Mouse (Mus musculus) neutrophil, adult 5-6 weeks (primary cell): Measurements from ENCODE around the gene Slx4. TPM values are rescaled to one million over a fixed set of nuclear protein-coding genes. Genes with fewer than 3 reads are reported as not detected.
"Not testable (repeated sequence)": the region's sequence is repeated elsewhere in the genome, so short reads cannot be mapped to it uniquely, and the experiment has no call there.

Source experiments
- ATAC-seq: fragments of 151-379, 151-347 bp; 2 replicates; pipeline ENCODE4 v1.8.0; 2017; ENCODE audit warnings: mild to moderate bottlenecking, moderate TSS enrichment; ENCODE audit not compliant: insufficient number of reproducible peaks, poor library complexity, low FRiP score, severe bottlenecking; ENCODE audit errors: extremely low read depth
- total RNA-seq: library from RNA; stranded (forward); fragments of 200-1000 nt; gene quantifications from 2 replicates; pipeline ENCODE4 v1.2.3, GENCODE M21; 2017

Gene Slx4
- total RNA-seq: 40.1 and 52.5 TPM in 2 replicates

- peak; percentile 89 for ATAC-seq
Measured at GRCm38 (mm10) chr16:4003489-4004398, at the start of gene Slx4. Slx4 (minus strand) TSS chr16:4003770.

DNA sequence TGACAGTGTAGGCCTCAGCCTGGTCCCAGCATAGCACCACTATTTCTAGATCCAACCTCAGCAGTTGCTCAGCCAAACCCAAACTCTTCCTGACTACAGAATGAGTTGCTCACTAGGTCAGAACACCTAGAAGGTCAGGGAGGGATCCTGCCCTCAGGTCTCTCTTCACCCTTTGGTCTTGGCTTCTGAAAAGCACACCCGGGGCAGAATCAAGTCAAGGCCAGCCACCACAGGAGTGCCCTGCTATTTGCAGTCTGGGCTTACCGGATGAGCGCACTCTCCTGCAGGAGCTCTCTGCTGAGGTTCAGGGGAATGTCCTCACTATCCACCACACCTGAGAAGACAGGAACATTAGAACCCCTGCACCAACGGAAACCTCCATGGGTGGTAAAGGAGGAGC is 49.0 kb upstream of the Slx4 start:
- ATAC-seq: no peak

- no peak for ATAC-seq
Measured at GRCm38 (mm10) chr16:4045524-4045923, 42.0 kb upstream of the Slx4 start.

DNA sequence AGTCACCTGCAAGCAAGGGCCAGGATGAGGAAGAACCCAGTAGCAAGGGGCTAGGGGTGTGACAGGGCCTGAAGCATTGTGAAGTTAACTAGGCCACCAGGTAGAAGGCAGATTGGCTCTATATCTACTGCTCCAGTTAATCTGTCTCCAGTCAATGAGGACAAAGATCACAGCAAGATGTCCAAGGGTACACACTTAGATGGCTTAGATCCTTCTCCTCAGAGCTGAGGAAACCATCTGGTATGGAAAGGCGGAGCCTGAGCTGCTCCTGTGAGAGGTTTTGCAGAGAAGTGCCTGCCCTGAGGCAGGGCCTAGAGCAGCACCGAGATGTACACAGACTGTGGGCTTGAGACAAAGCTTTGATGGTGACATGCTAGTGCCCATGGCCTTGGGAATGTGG is 40.5 kb upstream of the Slx4 start:
- ATAC-seq: no peak

- no peak for ATAC-seq
Measured at GRCm38 (mm10) chr16:4041646-4042045, 38.1 kb upstream of the Slx4 start.

- no peak for ATAC-seq
Measured at GRCm38 (mm10) chr16:4040206-4040605, 36.6 kb upstream of the Slx4 start.

GRCm38 (mm10) chr16:4037690-4038089 is 34.1 kb upstream of the Slx4 start:
- ATAC-seq: no peak

DNA sequence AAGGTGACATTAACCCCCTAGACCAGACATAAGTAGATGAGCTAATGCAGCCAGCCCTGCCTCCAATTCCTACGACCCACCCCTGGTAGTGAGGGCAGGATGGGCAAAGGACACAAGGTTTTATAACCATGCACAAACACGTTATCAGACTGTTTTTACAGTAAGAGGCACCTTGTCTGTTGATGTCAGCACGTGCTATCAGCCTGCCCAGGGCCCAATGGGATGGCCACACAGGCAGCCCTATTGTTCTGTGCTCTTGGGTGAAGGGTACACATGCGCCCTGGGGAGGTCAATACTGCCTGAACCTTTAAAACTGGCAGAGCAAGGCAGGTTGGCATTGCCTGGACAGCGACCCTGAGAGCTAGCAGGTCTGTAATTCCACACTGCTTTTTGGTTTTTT is 33.2 kb upstream of the Slx4 start, which contains the start of gene Dnase1:
Gene Dnase1, plus strand, starts transcription at position 136 of the 400 bp plus-strand sequence.
- no peak for ATAC-seq

GRCm38 (mm10) chr16:4035575-4035974 is 32.0 kb upstream of the Slx4 start:
- no peak for ATAC-seq

- no peak for ATAC-seq
Measured at GRCm38 (mm10) chr16:4034476-4034875, 30.9 kb upstream of the Slx4 start.

- ATAC-seq: no peak
Measured at GRCm38 (mm10) chr16:4033971-4034370, 30.4 kb upstream of the Slx4 start.

DNA sequence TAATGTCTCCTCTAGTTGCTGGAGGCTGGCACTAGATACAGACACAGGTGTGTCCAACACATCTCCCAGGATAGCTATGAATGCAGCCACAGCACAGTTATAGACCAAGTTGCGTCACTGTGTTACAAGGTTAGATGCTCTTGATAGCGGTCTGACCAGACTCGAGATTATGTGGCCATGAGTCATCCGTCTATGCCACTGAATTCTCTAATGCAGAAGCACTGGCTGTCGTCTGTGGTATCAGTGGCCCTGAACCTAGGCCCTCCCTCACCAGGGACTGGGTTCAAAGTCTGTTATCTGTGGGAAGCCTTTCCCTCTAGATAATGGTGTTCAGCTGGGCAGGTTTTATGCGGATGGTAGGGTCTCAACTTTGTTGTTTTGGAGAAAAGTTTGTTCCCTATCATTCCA is 28.8 kb upstream of the Slx4 start:
- no peak for ATAC-seq

- no peak for ATAC-seq
Measured at GRCm38 (mm10) chr16:4031441-4032274, 28.1 kb upstream of the Slx4 start.

DNA sequence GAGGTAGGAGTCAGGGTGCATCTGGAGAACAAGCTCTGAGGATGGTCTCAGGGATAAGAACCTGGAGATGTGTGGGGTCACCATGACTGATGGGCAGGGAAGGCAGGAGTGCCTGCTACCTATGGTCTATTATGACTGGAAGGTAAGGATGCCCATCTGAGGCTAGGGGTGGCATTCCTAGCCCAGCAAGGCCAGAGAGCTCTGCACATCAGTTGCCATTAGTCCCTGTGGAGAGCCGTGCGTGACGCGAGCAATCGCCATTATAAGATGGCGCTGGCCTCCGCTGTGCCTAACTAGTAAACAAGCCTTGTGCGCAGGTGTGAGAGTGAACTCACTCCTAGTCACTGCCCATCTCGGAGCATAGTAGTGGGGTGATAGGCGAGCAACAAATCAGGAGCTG is 26.9 kb upstream of the Slx4 start:
- no peak for ATAC-seq

GRCm38 (mm10) chr16:4029371-4029841 is 25.8 kb upstream of the Slx4 start:
- peak; percentile 26; the same call in 1 of the 2 replicates for ATAC-seq

- ATAC-seq: no peak
Measured at GRCm38 (mm10) chr16:4027211-4027610, 23.6 kb upstream of the Slx4 start.

GRCm38 (mm10) chr16:4026672-4027071 is 23.1 kb upstream of the Slx4 start:
- no peak for ATAC-seq

GRCm38 (mm10) chr16:4022719-4023118 is 19.1 kb upstream of the Slx4 start:
- ATAC-seq: no peak

- no peak for ATAC-seq
Measured at GRCm38 (mm10) chr16:4021241-4021640, 17.7 kb upstream of the Slx4 start.

- ATAC-seq: not testable (repeated sequence)
Measured at GRCm38 (mm10) chr16:4017466-4017865, 13.9 kb upstream of the Slx4 start.
